Mouse (Mus musculus): ENCODE results near the gene Rasl10b.

DNA sequence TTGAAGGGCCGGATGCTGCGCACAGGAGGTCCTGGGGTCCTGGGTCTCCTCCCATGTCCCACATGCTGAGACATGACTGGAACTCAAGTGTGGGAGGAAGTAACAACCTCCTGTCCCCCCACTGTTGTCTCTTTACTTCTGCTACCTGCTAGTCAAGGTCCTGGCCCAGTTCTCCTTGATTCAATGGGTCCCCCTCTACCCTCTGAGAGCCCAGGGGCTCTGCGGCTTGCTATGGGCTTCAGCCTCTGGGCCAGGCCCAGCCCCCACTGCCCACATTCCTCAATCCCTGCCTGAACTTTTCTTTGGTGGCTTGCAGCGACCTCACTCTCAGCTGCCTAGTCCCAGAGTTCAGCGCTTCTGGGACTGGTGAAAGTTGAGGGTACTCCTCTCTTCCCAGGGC is 20.4 kb downstream of the Rasl10b start, which contains the start of gene Gas2l2:
- TF ChIP-seq CTCF (IDR thresholded peaks at IDR 0.05; ENCODE audit: low read depth) (no peak), EP300 (IDR thresholded peaks at IDR 0.05; ENCODE audit: low read depth) (no peak)
